Mouse (Mus musculus) adrenal gland, postnatal 36 days (tissue): ENCODE measurements around the gene Cdrt4. TPM values are rescaled to one million over a fixed set of nuclear protein-coding genes. Genes with fewer than 3 reads are reported as not detected.

Source experiments
- DNase-seq, 2 experiments: peaks; one replicate each; pipeline ENCODE4 v3.0.0; 2021; ENCODE audit warnings: mixed read lengths in 1 of 2
- total RNA-seq, 2 experiments: library from RNA; stranded (reverse); gene quantifications; 2 replicates each; pipeline ENCODE4 v1.2.3; 2021

The Cdrt4 gene
- total RNA-seq, 2 experiments from 2014 or later: not detected

- peak in 1 of 2 experiments; percentile 18 for DNase-seq
Measured at GRCm38 (mm10) chr11:62996522-62996898, 45.5 kb downstream of the Cdrt4 start.

GRCm38 (mm10) chr11:62997039-62997717 lies 46.2 kb downstream of the Cdrt4 start:
- peak; percentile 77 to 86 for DNase-seq

- peak; percentile 68 to 78 for DNase-seq
Measured at GRCm38 (mm10) chr11:62997718-62998281, 46.8 kb downstream of the Cdrt4 start.

GRCm38 (mm10) chr11:63000126-63000525 lies 49.1 kb downstream of the Cdrt4 start:
- no peak for DNase-seq

- no peak for DNase-seq
Measured at GRCm38 (mm10) chr11:63004617-63005016, 53.6 kb downstream of the Cdrt4 start.

- no peak for DNase-seq
Measured at GRCm38 (mm10) chr11:63007376-63007775, 56.4 kb downstream of the Cdrt4 start.

GRCm38 (mm10) chr11:63008004-63008403 lies 57.0 kb downstream of the Cdrt4 start:
- no peak for DNase-seq

GRCm38 (mm10) chr11:63009761-63010160 lies 58.8 kb downstream of the Cdrt4 start:
- no peak for DNase-seq

DNA sequence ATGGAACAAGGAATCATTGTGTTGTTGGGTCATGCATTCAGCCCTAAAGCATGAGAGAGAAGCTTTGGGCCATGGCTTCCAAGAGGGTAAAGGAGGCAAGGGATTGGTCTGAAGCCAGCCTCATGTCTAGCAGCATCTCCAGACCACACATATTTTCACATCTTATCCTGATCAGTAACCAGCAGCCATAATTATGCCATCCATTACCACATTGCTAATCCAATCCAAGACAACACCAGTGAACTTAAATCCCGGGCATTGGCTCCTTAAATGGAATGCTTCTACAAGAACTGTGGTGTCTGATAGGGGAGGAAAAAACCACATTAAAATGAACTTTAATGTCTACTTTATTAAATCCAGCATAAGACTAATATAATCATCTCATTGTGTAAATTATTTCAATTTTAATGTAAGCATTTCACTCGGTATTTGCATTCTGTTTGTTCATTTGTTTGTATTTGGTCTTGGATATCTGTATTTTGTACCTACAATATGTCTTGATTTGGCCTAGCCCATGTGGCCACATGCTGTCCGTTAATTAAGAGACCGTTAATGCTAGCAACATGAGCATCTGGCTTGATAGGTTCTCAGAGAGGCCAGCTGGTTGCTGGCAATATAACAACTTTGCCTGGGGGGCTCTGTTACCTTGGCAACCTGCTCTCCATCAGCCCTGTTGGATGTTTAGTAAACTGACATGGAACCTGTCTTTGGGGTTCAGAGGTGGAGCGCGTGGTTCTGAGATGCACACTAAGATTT lies 66.5 kb downstream of the Cdrt4 start:
- no peak for DNase-seq

DNA sequence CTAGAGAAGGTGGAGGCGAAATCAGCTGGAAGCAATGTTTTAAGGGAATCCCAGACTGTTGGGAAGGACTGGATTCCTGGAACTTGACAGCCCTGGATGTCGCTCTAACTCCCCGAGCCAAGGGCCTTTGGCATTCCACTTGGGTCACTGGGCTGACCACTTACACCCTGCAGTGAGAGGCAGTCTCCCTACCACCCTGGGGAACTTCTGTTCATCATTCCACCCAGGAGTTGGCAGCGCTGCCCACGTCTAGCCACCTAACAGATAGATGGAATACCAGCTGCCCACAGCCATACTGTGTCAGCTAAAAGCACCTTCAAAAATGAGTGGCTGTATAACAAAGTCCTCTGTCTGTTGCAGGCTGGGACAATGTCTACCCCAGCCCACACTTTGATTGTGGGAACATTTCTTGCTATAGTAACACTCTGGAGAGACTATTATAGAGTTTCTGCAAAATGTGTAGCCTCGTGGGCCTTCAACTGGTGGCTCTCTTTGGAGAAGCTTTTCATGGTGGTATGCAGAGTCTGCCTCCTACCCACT lies 67.2 kb downstream of the Cdrt4 start:
- DNase-seq: no peak

DNA sequence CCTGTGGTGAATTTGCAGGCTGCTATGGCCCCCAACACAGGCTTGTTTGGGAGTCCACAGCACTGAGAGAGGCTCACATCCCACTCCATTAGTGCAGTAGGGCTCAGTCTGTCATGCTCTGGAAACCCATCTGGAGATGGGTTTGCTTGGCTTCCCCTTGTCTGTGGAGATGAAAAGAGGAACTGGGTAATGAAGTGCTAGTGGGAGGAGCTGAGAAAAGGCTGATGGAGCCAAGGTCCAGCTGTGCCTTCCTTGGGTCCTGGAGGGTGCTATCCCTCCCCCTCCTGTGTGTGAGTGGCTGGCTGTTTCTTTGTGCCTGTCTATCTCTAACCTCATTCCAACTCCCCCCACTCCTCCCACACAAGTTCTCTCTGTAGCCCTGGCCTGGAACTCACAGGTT lies 69.6 kb downstream of the Cdrt4 start:
- DNase-seq: no peak

- peak in 1 of 2 experiments; percentile 24 for DNase-seq
Measured at GRCm38 (mm10) chr11:63021141-63021806, 70.3 kb downstream of the Cdrt4 start.

- peak in 1 of 2 experiments; percentile 55 for DNase-seq
Measured at GRCm38 (mm10) chr11:63023461-63023860, 72.5 kb downstream of the Cdrt4 start.

- DNase-seq: no peak
Measured at GRCm38 (mm10) chr11:63024136-63024535, 73.1 kb downstream of the Cdrt4 start.

DNA sequence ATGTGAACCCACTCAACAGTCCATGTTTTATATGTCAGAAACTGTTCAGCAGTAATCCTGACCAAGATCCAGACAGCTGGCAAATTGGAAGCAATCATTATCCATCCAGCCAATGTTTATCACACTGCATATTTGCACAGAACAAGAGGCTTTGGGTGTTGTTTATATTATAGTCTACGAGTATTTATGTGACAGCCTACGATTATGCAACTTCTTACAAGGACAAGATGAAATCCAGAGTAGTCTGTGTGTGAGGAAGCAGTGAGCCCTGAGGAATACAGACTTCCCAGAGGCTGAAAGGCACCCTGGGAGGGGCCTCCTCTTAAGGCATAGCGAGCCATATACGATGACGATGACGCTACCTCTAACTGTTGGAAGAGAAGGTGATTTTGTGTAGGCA lies 74.5 kb downstream of the Cdrt4 start:
- no peak for DNase-seq

- peak; percentile 75 to 88 for DNase-seq
Measured at GRCm38 (mm10) chr11:63026651-63027141, 75.7 kb downstream of the Cdrt4 start.

- no peak for DNase-seq
Measured at GRCm38 (mm10) chr11:63028131-63028530, 77.1 kb downstream of the Cdrt4 start.

- DNase-seq: no peak
Measured at GRCm38 (mm10) chr11:63029148-63029714, 78.2 kb downstream of the Cdrt4 start.

DNA sequence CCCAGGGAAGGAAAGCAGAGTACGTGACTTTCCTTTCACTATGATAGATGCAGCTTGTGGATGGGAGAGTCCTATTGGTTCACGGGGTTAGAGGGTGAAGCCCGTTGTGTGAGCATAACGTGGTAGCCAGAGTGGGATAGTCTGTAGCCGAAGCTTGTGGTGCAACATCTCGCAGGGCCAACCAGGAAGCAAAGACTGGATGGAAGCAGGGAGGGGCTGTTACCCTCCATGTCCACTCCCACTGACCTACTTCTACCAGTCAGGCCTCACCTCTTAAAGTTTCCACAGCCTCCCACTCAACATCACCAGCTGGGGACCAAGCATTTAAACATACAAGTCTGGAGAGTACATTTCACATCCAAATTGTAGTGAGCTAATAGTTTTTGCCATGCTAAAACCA lies 78.7 kb downstream of the Cdrt4 start:
- DNase-seq: peak in 1 of 2 experiments; percentile 17

DNA sequence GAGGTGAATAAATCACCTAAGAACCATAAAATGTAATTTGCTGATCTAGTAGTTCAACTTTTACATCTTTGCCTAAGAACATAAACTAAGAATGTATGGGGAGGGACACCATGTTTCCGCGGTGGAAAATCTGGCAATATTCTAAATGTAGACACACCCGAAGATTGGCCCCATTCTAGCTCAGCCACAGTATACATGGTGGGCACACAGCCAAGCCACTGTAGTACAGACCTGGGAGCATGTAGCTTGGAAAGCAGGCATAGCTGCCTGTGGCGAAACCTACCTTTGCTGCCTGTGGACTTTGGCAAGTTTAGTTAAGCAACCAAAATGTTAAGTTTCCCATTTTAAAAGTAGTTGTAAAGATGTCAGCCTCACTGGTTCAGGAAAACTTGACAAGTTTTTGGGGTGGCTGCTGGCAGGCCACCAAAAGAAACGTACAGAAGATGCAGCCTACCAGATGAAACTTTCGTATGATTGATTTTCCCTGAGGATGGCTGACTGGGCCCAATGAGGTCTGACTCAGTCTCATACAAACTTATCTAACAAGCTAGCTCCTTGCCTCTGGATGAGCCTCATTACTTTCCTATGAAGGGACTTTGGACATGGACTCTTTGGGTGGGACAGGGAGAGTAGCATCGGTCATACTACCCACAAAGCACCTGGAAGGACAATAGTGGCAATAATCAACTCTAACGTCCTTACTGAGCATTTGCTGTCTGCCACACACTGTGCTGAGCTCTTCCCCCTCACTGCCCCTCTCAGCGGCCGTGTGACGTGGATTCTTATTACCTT lies 84.6 kb downstream of the Cdrt4 start:
- no peak for DNase-seq
